Mouse (Mus musculus): ENCODE measurements around the gene Slc29a3. TPM values are rescaled to one million over a fixed set of nuclear protein-coding genes. Genes with fewer than 3 reads are reported as not detected.

Slc29a3 gene
- total and polyA plus RNA-seq, 3 experiments: 3.9 to 5.6 (median 4.1) TPM

GRCm38 (mm10) chr10:60678926-60679325 is 73.7 kb downstream of the Slc29a3 start:
- intact Hi-C loops (cut with DNase I): no loop called here
- Histone ChIP-seq H3K27me3 (ENCODE audit: control insufficient read depth, insufficient read depth, low read length) (no peaks in the 10 kb centered on the region), H3K4me1 (ENCODE audit: control insufficient read depth, insufficient read depth, low read length) (no peaks in the 10 kb centered on the region), H3K4me3 (no peak overlapping the region), H3K79me2 (replicated peaks; ENCODE audit: control insufficient read depth, insufficient read depth, low read length) (0 out of 2 replicates have a peak, but pooled peaks cover 2% of the 10 kb centered on the region), H3K36me3 (ENCODE audit: control insufficient read depth, insufficient read depth, low read length) (no peaks in the 10 kb centered on the region), H3K27ac (no peak overlapping the region), H3K9ac (ENCODE audit: low read depth, low read length) (no peak overlapping the region)
- TF ChIP-seq CTCF (IDR thresholded peaks at IDR 0.05): no peak
- no peak for TF ChIP-seq POLR2A (IDR thresholded peaks at IDR 0.05; ENCODE audit: insufficient read depth, low read depth, low read length)
- no peak for TF ChIP-seq EP300 (IDR thresholded peaks at IDR 0.05; ENCODE audit: insufficient read depth, low read depth, low read length)
- no peak for DNase-seq
- WGBS: 85% methylated on average over 3 of the region's 3 CpGs

GRCm38 (mm10) chr10:60677319-60677718 is 75.3 kb downstream of the Slc29a3 start:
- WGBS: 86% methylated on average over 4 of the region's 4 CpGs
- 0 out of 2 replicates have a peak, but pooled peaks cover 2% of the 10 kb centered on the region for H3K79me2 ChIP-seq (replicated peaks; ENCODE audit: control insufficient read depth, insufficient read depth, low read length)
- H3K9ac ChIP-seq (ENCODE audit: low read depth, low read length): no peak overlapping the region
- no peaks in the 10 kb centered on the region for H3K4me1 ChIP-seq (ENCODE audit: control insufficient read depth, insufficient read depth, low read length)
- H3K27ac ChIP-seq: no peak overlapping the region
- no peaks in the 10 kb centered on the region for H3K27me3 ChIP-seq (ENCODE audit: control insufficient read depth, insufficient read depth, low read length)
- TF ChIP-seq CTCF (IDR thresholded peaks at IDR 0.05): no peak
- H3K4me3 ChIP-seq: no peak overlapping the region
- H3K36me3 ChIP-seq (ENCODE audit: control insufficient read depth, insufficient read depth, low read length): no peaks in the 10 kb centered on the region
- no peak for DNase-seq
- intact Hi-C loops (cut with DNase I): no loop called here

DNA sequence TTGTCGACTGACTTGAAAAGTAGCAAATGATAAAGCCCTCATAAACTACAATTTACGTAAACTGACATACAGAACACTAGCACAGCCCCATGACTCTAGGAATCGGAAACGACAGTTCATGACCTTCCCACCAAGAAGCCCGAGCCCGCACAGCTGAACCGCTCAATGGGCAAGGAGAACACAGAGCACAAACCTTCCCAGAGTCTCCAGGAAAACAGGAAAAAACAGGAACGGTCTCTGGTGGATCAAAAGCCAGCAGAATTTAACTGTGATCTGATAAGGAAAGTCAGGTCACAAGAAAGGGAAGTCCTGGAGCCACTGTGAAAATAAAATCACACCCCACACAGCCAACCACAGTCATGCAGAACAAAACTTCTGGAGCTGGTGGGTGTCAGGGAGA is 82.4 kb downstream of the Slc29a3 start:
- DNase-seq: peak in 1 of 2 experiments; percentile 21
- whole genome bisulfite sequencing: 48% methylated on average over 8 of the region's 8 CpGs
- no peak overlapping the region for H3K4me3 ChIP-seq
- intact Hi-C loops (cut with DNase I): loop anchor here (1.0 to 5.0 kb wide), 2 partner anchors 11 to 93 kb away; no protein-coding TSS in a partner anchor
- TF ChIP-seq EP300 (IDR thresholded peaks at IDR 0.05; ENCODE audit: insufficient read depth, low read depth, low read length) (0 out of 2 replicates have a peak, but pooled peaks have one; percentile 40), POLR2A (IDR thresholded peaks at IDR 0.05; ENCODE audit: insufficient read depth, low read depth, low read length) (no peak)
- H3K79me2 ChIP-seq (replicated peaks; ENCODE audit: control insufficient read depth, insufficient read depth, low read length): no peaks in the 10 kb centered on the region
- H3K9ac ChIP-seq (ENCODE audit: low read depth, low read length): no peak overlapping the region
- no peaks in the 10 kb centered on the region for H3K36me3 ChIP-seq (ENCODE audit: control insufficient read depth, insufficient read depth, low read length)
- peaks cover 8% of the 10 kb centered on the region for H3K4me1 ChIP-seq (ENCODE audit: control insufficient read depth, insufficient read depth, low read length)
- H3K27ac ChIP-seq: peak overlapping the region; percentile 62
- H3K27me3 ChIP-seq (ENCODE audit: control insufficient read depth, insufficient read depth, low read length): no peaks in the 10 kb centered on the region

DNA sequence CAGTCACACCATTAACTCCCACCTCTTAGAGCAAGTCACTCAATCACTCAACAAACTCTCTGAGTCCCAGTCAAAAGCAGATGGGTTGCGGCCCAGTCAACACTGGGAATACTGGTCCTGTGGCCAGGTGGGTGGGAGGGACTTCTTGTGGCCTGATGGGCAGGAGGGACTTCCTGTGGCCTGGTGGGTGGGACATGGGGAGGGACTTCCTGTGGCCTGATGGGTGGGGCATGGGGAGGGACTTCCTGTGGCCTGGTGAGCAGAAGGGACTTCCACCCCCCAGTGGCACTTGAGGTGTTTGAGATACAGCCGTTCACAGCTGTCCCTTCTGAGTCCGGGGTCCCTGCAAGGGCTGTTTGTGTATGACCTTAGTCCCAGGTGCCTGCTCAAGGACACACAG is 84.0 kb downstream of the Slc29a3 start:
- WGBS: 80% methylated on average over 3 of the region's 3 CpGs
- peaks cover 8% of the 10 kb centered on the region for H3K4me1 ChIP-seq (ENCODE audit: control insufficient read depth, insufficient read depth, low read length)
- TF ChIP-seq CTCF (IDR thresholded peaks at IDR 0.05) (no peak), EP300 (IDR thresholded peaks at IDR 0.05; ENCODE audit: insufficient read depth, low read depth, low read length) (no peak), POLR2A (IDR thresholded peaks at IDR 0.05; ENCODE audit: insufficient read depth, low read depth, low read length) (no peak)
- H3K36me3 ChIP-seq (ENCODE audit: control insufficient read depth, insufficient read depth, low read length): no peaks in the 10 kb centered on the region
- H3K9ac ChIP-seq (ENCODE audit: low read depth, low read length): no peak overlapping the region
- no peaks in the 10 kb centered on the region for H3K27me3 ChIP-seq (ENCODE audit: control insufficient read depth, insufficient read depth, low read length)
- no peak for DNase-seq
- no peak overlapping the region for H3K4me3 ChIP-seq
- H3K79me2 ChIP-seq (replicated peaks; ENCODE audit: control insufficient read depth, insufficient read depth, low read length): no peaks in the 10 kb centered on the region
- intact Hi-C loops (cut with DNase I): no loop called here
- no peak overlapping the region for H3K27ac ChIP-seq

Other genes with a start within 250 kb of the Slc29a3 start
- 1 to 10 TPM; 4.7 to 7.7 TPM for gene Cdh23, start 56.3 kb downstream of the Slc29a3 start, total RNA-seq (2021)
- gene Cdh23, start 56.3 kb downstream of the Slc29a3 start, polyA plus RNA-seq (2012; rRNA removed): 5.3 and 7.0 TPM in 2 replicates
- 10 to 100 TPM; 11.0 to 12.6 TPM for gene Unc5b, start 78.8 kb upstream of the Slc29a3 start, total RNA-seq (2021)
- 12.2 and 15.0 TPM in 2 replicates for gene Unc5b, start 78.8 kb upstream of the Slc29a3 start, polyA plus RNA-seq (2012; rRNA removed)

All from heart, adult 2 months (tissue).